Mouse (Mus musculus): Measurements from ENCODE around the gene Rxylt1.

Gene Rxylt1

DNA sequence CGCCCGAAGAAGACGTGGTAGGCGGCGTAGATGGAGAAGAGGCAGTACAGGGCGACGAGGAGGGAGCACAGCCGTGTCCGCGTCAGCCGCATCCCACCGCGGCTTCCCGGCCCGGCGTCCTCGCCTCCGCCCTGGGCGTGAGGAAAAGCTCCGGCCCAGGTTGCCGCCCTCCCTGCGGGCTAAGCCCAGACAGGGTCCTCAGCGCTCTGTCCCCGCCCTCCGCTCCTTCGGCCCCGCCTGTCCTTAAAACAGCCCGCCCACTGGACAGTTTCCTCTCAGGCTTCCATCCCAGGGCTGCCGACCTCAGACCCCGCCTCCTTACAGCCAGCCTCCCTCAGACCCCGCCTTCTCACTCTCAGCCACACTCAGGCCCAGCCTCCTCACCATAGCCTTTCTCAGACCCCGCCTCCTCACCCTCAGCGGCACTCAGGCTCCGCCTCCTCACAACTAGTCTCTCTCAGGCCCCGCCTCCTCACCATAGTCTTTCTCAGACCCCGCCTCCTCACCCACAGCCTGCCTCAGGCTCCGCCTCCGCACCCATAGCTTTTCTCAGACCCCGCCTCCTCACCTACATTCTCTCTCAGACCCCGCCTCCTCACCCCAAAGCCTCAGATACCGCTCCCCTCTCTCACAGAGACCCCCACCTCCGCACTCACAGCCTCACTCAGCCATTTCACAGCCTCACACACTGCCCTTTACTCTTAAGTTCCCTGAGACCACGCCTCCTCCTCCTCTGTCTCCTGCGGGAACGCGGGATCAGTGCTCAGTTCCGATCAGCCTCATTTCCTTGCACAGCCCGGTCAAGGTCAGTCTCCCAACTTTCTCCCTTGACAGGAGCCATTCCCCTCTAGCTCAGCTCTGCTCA is at the start of gene Rxylt1:
Rxylt1 (minus strand) TSS at position 392 of the 865 bp plus-strand sequence.
- peak; percentile 93 for DNase-seq

DNA sequence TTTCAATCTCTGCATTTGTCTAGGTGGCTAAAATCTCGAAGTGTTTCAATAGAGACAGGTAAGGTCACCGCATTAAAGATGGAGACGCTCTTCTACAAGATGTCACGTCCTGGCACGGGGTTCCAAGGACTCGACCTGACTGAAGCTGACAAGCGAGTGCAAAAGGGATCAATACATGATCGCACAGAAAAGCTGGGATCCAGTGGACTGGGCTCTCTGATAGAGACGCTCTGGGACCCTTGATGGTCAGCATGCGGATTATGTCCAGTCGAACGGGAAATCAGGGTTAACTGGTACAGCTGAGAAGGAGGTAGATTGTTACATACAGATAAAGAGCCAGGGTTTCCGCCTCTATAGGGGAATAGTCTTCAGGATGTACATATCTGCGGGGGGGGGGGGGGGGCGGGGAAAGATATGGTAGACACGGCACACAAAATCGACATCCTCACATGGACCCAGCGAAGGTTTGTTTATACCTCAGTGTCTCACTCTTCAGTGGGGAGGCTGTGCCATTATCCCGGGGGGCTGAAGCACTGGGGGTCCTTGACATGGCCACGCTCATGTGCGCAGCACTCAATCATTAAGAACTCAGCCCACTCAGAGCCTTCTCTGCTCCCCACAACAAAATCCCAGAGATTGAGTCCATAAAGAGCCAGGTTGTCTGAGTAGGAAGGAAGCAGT is 24.3 kb upstream of the Rxylt1 start:
- no peak for DNase-seq

GRCm38 (mm10) chr10:122120500-122121289 is 23.5 kb upstream of the Rxylt1 start:
- no peak for DNase-seq

GRCm38 (mm10) chr10:122119451-122119850 is 22.3 kb upstream of the Rxylt1 start:
- no peak for DNase-seq

DNA sequence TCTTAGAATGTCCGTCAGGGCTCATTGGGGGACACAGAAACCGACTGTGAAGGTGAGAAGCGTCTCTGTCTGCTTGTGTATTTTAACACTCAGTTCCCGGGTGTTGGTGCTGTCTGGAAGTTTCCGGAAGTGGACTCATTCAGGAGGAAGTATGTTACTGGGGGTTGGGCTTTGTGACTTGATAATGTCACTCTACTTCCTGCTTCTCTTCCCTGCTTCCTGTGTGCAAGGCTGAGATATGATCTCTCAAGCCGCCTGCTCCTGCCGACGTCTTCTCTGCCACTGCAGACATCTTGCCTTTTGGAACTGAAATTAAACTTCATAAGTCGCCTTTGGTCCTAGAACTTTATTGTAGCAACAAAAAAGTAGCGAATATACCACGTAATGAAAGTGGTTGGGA is 19.5 kb upstream of the Rxylt1 start:
- no peak for DNase-seq

DNA sequence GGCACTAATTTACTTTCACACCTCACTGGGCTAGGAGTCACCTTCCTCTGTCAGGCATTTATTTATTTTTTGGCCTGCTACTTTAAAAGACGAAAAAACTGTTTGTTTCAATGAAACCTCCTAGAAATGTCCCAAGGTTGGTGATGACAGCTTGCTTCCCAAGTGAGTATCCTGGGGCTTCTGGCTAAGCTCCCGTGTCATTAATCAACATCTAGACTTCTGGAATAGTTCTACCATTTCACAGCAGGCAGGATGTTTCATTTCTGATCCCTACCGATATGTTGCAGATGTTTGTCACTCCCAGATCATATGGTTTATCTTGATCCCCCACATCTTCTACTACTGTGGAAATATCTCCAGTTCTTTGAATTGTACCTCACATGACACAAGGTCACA is 9.5 kb upstream of the Rxylt1 start:
- no peak for DNase-seq

- no peak for DNase-seq
Measured at GRCm38 (mm10) chr10:122105889-122106632, 8.9 kb upstream of the Rxylt1 start.

GRCm38 (mm10) chr10:122105407-122105806 is 8.2 kb upstream of the Rxylt1 start:
- DNase-seq, result no peak

DNA sequence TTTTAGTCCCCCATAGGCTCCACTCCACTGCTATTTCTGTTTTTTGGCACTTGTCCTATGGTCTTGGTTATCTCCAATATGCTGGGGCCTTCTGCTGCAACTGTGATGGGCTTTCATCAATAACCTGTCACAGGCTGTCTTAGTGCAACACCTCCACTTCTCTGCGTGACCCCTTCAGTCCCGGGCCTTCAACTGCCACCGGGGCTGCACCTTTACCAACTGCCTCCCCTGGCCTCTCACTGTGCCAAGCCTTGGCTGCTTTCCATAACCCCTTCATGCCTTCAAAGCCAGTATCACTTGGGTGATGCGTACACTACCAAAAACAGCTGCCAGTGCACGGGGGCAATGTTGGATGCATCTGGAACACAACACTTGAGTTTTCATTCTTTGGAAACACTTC is 5.5 kb upstream of the Rxylt1 start:
- DNase-seq, result no peak

GRCm38 (mm10) chr10:122096462-122096979 is 650 bp downstream of the Rxylt1 start:
- DNase-seq, result no peak

- no peak for DNase-seq
Measured at GRCm38 (mm10) chr10:122090472-122090871, 6.7 kb downstream of the Rxylt1 start.

DNA sequence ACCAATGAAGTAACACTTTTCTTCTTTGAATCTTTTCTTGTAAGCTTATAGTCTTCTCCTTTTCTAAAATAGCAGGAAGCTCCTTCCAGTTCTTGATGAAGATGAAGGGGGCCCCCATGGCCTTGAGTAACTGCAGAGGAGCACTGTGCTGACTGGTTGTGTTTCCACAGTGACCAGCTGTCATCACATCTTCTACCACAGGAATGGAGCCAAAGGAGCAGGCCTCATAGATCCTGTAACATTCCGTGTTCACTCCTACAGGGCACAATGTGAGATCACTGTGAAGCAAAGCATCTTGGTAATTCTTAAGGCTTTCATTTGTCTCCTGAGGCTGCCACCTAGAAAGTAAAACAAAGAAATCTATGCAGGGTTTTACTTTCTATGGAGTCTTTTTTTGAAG is 15.8 kb downstream of the Rxylt1 start:
- DNase-seq, result no peak

GRCm38 (mm10) chr10:122069153-122069552 is 28.0 kb downstream of the Rxylt1 start:
- DNase-seq, result no peak

DNA sequence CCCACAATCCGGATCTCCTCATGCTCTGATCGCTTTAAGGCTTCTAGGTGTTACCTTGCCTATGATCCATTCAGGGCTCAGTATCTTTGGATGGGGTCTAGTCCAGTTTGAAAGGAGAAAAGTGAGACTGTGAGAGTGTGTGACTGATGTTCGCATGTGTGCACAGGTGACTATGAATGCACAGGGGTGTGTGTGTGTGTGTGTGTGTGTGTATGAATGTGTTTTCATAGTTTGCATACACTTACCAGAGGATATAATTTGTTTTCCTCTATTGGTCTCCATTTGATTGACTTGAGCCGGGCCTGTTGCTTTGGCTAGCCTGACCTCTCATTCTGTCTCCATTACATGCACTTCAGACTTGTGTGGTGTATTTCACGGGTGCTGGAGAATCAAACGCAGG is 41.3 kb downstream of the Rxylt1 start:
- DNase-seq, result no peak

DNA sequence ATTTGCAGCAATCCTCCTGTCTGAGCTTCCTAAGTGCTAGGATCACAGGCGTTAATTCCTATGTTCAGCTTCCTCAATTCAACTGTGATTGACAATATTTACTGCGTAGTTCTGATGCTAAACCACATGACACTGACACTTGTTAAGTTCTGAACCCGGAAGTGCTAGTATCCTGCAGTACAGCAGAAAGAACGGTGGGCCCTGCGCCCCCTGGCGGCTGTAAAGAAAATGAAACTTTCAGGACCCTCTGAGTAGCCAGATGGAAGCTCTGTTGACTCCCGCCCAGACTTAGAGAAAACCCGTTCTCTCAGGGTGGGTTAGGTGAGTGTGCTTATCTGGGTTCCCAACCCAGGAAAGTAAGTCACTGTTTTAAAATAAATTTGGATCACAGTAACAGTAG is 42.6 kb downstream of the Rxylt1 start:
- peak; percentile 7 for DNase-seq

GRCm38 (mm10) chr10:122051831-122052230 is 45.3 kb downstream of the Rxylt1 start:
- DNase-seq, result peak; percentile 77

DNA sequence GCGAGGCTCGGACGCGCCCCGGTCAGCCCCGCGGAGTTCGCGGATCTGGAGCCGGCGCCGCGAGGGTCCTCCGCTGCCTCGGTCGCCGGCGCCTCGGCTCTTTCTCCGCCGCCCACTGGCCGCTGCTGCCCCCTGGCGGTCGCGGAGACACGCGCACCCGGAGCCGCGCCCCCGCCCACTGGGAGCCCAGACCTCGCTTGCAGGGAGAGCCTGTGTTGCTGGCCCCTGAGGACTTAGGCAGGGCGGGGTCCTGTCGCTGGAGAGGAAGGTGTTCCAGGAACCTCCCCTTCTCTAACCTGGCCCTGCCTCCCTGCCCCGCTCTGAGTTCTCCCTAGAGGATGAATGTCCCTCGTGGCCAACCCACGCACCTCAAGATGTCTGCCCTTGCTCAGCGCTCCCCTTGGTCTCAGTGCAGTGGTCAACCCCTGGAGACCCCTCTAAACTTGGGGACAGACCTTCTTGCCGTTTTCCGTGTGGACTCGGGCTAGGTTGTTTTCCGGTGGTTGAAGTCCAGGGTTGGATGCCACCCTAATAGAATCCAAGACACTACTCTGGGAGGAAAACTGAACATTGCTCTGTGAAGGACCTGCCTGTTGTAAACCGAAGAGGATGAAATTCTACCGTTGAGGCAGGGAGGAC is 49.3 kb downstream of the Rxylt1 start:
- peak; percentile 59 for DNase-seq

DNA sequence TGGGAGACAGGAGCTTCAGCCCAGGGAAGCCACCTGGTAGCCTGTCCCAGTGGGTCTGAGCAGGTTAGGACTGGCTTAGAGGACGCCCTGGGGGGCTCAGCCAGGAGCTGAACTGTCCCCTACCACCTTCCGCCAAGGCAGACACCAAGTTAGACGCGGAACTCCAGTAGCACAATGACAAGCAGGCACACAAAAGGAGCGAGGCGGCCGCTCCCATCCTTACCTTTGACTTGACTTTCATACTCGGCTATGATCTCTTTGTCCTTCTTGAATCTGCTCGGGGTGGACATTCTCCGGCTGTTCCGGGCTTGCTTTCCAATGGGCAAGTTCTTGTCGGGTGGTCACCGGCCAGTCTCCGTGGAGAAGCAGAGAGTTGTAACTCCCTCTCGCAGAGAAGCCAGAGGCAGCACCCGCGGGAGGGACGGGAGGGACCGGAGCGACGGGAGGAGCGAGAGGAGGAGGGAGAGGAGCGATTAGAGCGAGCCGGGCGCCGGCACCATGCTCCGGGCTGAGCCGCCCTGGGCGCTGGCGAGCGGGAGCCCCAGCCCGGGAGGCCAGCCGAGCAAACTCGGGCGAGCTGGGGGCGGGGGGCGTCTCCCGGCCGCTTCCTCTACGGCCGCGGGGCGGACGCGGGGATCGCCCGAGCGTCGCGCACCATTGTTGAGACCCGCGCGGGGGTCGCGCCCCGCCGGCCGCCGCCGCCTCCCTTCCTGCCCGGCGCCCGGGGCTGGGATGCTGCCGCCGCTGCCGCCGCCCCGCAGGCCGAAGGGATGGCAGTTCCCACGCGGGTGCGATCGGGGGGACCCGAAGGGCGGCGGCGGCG is 50.1 kb downstream of the Rxylt1 start, which contains the start of gene Srgap1:
Srgap1 (minus strand) TSS at position 412 of the 823 bp plus-strand sequence.
- peak; percentile 17 for DNase-seq

DNA sequence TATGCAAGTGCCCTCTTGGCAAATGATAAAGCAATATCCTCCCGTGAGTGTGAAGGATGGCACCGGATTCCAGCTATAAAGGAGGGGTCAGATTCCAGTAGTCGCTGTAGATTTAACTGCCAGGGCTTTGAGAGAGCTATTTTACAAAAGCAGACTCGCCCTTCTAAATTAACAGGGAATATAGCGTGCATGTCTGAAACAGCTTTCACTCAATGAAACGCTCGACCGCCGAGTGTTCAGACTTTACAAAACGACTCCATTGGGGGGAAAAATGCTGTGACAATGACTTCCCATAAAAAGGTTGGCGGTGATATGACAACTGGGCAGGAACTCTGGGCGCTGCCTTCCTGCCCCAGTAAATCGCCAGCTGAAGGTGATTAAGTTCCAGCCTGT is 50.7 kb downstream of the Rxylt1 start:
- DNase-seq, result peak; percentile 5

- DNase-seq, result no peak
Measured at GRCm38 (mm10) chr10:122045946-122046345, 51.2 kb downstream of the Rxylt1 start.

DNA sequence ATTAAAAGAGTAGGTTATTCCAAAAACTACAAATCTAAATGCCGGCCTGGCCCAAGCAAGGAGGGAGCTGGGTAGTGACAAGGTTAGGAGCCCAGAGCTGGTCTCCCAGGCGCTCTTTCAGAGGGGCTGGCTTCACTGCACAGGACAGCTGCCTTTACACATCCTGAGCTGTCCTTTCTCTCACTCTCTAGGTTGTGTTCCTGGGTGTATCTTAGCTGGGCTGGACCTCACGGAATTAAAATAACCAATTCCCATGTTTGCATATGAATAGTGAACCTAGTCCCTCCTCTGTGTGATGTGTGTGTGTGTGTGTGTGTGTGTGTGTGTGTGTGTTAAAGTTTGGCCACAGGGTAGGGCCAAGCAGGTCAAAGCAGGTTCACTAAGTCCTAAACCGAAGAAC is 52.2 kb downstream of the Rxylt1 start:
- DNase-seq, result no peak

Data from cerebellum, adult 8-10 months (tissue).